Mouse (Mus musculus) stomach, postnatal 0 days (tissue): ENCODE measurements around the gene Tmem178b.
A peak's percentile ranks its signal among the peaks of the same experiment; 100 is the strongest.

ENCODE experiments used
- CTCF ChIP-seq: IDR thresholded peaks from 2 replicates; pipeline ENCODE4 v1.5.1; 2016; ENCODE audit warnings: antibody characterized with exemption, low read depth, mild to moderate bottlenecking, moderate library complexity
- EP300 ChIP-seq: optimal IDR thresholded peaks from 2 replicates; pipeline ENCODE3; 2016; ENCODE audit warnings: antibody characterized with exemption

DNA sequence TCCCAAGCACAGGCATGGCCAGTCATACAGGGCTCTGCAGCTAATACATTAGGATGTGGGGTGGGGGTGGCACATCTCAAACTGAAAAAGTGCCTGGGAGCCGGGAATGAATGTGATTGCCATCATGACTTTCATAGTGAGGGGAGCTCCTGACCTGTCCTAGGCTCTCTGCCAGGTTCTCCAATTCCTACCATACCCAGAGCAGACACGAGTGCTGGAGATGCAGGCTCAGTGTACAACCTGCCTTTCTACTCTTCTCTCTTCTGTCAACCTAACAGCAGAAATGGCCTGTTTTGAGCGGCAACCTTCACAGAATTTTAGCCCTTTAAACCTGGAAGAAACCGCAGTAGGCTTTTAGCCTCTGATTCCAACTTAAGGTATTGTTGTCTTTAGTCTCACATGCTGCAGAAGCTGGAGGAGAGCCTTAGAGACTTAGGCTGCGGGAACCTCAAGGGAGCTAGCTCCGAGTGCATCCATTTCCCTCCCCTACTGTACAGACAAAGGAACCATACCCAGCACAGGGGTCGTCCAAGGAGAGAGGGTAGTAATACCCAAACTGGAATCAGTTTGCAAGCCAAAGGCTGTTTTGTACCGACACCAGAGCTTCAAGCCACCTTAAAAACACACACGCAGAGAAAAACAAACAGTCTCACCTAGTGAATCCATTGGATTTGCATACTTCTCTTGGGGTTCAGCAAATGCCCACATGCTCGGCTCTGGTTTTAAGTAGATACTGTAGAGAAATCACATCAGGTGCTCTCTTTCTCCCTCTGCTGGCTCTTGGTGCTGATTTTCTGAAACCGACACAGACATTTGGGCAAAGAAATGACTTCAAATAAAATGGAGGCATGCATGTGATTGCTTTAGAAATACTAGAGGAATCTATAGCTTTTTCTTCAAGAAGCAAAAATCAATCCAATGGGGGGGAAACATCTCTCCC, 176.2 kb downstream of the Tmem178b start:
- TF ChIP-seq CTCF (peak; percentile 48), EP300 (no peak)
